Mouse (Mus musculus) intestine, embryonic 14.5 days (tissue): ENCODE results near the gene Slc12a9. TPM values are rescaled to one million over a fixed set of nuclear protein-coding genes. Genes with fewer than 3 reads are reported as not detected.

ENCODE experiments used
- ATAC-seq: fragments of 200-750 bp; cut with Nextera tagmentation; replicated peaks from 2 replicates; pipeline ENCODE4 v1.8.0; 2017; ENCODE audit warnings: low read depth, moderate number of reproducible peaks, moderate TSS enrichment, moderate library complexity; ENCODE audit not compliant: low FRiP score, low TSS enrichment
- DNase-seq: peaks from one replicate; pipeline ENCODE4 v3.0.0-alpha.2; 2018; ENCODE audit warnings: low spot score
- H3K27ac ChIP-seq: fragments of 300-500 bp; sonication (generic); 2 replicates; pipeline ENCODE4 v1.5.1; 2014; ENCODE audit warnings: low read depth, mild to moderate bottlenecking, control low read depth
- H3K27me3 ChIP-seq: fragments of 300-500 bp; sonication (generic); replicated peaks from 2 replicates; pipeline ENCODE4 v1.6.1; 2014; ENCODE audit warnings: low read length, control low read depth; ENCODE audit not compliant: control insufficient read depth, insufficient read depth
- H3K36me3 ChIP-seq: fragments of 300-500 bp; sonication (generic); 2 replicates; pipeline ENCODE4 v1.6.1; 2014; ENCODE audit warnings: low read length, control low read depth; ENCODE audit not compliant: control insufficient read depth, insufficient read depth
- H3K4me1 ChIP-seq: fragments of 300-500 bp; sonication (generic); replicated peaks from 2 replicates; pipeline ENCODE4 v1.6.1; 2014; ENCODE audit warnings: low read length, control low read depth, mixed read lengths; ENCODE audit not compliant: control insufficient read depth, insufficient read depth
- H3K4me2 ChIP-seq: fragments of 300-500 bp; sonication (generic); 2 replicates; pipeline ENCODE4 v1.6.1; 2014; ENCODE audit warnings: low read length
- H3K4me3 ChIP-seq: fragments of 300-500 bp; sonication (generic); 2 replicates; pipeline ENCODE4 v1.5.1; 2014; ENCODE audit warnings: low read depth, low read length, control low read depth, mixed read lengths
- H3K9ac ChIP-seq: fragments of 300-500 bp; sonication (generic); 2 replicates; pipeline ENCODE4 v1.6.1; 2014; ENCODE audit warnings: mild to moderate bottlenecking, low read length
- H3K9me3 ChIP-seq: fragments of 300-500 bp; sonication (generic); 2 replicates; pipeline ENCODE4 v1.6.1; 2016; ENCODE audit warnings: low read length, control low read depth; ENCODE audit not compliant: control insufficient read depth
- WGBS: fragments of 180-500 bp; shearing (Covaris S2); extraction: QIAGEN DNeasy Blood & Tissue Kit; methylation state at CpG from one replicate; pipeline ENCODE4 v1.1.7; 2014; 5-methylcytosine and 5-hydroxymethylcytosine counted together
- polyA plus RNA-seq: library from polyadenylated mRNA; unstranded; fragments of >200 nt; fragmentation: Nextera tagmentation; extraction: Ambion mirVana; gene quantifications from 2 replicates; pipeline ENCODE4 v1.2.1, GENCODE M21; 2014

Slc12a9 gene
- polyA plus RNA-seq, 1 experiment from 2014 or later, result 9.5 TPM

DNA sequence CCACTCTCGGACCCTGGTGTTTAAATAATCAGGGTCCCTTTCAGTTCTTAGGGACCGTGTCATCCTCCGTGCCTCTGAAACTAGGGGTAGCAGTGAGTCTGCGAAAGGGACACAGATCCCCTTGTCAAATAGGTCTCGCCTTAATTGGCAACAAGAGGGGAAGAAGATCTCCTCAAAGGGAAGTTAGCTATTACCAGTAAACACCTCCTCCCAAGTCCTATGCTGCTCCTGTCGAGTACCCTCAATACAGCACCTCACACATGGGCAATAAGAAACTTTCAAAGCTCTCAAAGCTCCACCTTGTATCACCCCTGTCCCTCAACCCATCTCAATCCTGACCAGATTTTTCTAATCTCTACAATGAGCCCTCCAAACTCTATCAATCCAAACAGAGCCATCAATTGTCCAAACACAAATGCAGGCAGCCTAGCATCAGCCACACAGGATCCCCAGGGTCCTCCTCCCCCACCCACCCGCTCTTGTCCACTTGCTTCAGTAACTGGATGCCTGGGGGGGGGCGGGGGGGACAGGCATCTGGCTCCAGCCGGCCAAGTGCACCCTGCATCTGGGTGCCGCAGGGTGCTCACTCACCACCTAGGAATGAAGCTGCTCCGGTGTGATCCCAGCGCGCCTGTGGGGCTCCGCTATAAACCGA is 413 bp downstream of the Slc12a9 start:
- Histone ChIP-seq H3K4me3 (peak overlapping the region; percentile 63), H3K9me3 (no peaks in the 10 kb centered on the region), H3K4me1 (peaks cover 5% of the 10 kb centered on the region; the same call in 1 of the 2 replicates), H3K9ac (peak overlapping the region; percentile 63), H3K36me3 (peaks cover 7% of the 10 kb centered on the region; the same call in 1 of the 2 replicates), H3K27me3 (no peaks in the 10 kb centered on the region), H3K4me2 (peak overlapping the region; percentile 96), H3K27ac (0 out of 2 replicates have a peak overlapping the region, but pooled peaks have one; percentile 34)
- WGBS, result 17% methylated on average over 15 of the region's 15 CpGs
- DNase-seq, result no peak
- no peak for ATAC-seq

DNA sequence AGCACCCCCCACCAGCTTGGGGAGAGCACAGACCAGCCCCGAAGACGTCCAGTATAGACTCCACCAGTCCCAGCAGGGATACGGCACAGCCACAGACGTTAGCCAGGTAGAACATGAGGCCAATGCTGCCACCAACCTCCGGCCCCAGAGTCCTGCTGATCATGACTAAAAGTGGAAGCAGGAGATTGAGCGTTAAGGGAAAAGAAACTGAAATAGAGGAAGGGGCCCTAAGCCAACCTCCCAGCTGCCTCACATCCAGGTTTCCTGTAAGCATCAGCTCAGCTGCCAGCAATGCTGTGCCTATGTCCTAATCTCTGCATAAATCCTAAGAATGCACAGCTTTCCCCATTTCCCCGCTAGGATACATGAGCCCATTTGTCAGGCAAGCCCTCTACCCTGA is 2.5 kb downstream of the Slc12a9 start:
- peaks cover 16% of the 10 kb centered on the region; the same call in 1 of the 2 replicates for H3K36me3 ChIP-seq
- H3K4me3 ChIP-seq, result no peak overlapping the region
- no peak overlapping the region for H3K4me2 ChIP-seq
- H3K27me3 ChIP-seq, result no peaks in the 10 kb centered on the region
- 88% methylated on average over 7 of the region's 7 CpGs for WGBS
- no peak for ATAC-seq
- no peaks in the 10 kb centered on the region for H3K4me1 ChIP-seq
- H3K27ac ChIP-seq, result no peak overlapping the region
- no peaks in the 10 kb centered on the region for H3K9me3 ChIP-seq
- no peak for DNase-seq
- H3K9ac ChIP-seq, result no peak overlapping the region

DNA sequence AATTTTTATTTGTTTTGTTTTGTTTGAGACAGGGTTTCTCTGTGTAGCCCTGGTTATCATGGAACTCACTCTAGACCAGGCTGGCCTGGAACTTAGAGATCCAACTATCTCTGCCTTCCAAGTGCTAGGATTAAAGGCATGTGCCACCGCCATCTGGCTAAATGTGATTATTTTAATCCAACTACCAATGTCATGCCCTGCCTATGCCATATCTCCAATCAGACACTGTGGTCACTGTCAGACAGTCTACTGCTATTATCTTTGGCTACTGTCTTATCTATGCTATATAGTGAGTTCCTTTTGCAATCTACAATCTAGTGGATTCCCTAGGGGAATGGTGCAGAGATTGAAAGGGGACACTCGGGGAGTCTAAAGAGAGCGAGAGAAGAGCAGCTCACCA is 12.4 kb downstream of the Slc12a9 start:
- DNase-seq, result no peak
- Histone ChIP-seq H3K9ac (no peak overlapping the region), H3K9me3 (no peaks in the 10 kb centered on the region), H3K27me3 (no peaks in the 10 kb centered on the region), H3K4me2 (no peak overlapping the region), H3K4me1 (0 out of 2 replicates have a peak, but pooled peaks cover 1% of the 10 kb centered on the region), H3K4me3 (no peak overlapping the region), H3K27ac (no peak overlapping the region), H3K36me3 (peaks cover 25% of the 10 kb centered on the region)
- 91% methylated on average over 3 of the region's 3 CpGs for WGBS
- no peak for ATAC-seq

DNA sequence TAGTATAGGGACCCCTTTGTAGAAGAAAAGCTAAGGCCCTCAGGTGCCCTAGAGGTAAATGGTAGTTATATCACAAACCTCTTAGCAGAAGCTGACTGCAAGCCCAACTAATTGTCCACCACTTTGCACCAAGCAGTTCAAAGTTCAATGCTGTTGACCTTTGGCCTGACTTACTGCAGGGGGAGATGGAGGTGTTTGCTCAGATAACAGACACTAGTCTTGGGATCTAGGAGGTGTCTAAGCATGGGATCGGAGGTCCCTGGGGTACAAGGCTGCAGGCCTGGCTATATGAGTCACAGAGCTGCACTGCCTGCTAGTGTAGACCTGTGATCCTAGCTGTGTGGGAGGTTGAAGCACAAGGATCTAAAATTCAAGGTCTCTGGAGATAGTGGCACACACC is 14.8 kb downstream of the Slc12a9 start:
- Histone ChIP-seq H3K27me3 (no peaks in the 10 kb centered on the region), H3K9ac (no peak overlapping the region), H3K36me3 (peaks cover 20% of the 10 kb centered on the region), H3K27ac (no peak overlapping the region), H3K4me1 (peaks cover 18% of the 10 kb centered on the region), H3K9me3 (no peaks in the 10 kb centered on the region), H3K4me3 (no peak overlapping the region), H3K4me2 (no peak overlapping the region)
- no peak for ATAC-seq
- DNase-seq, result no peak
- 70% methylated on average over 1 of the region's 1 CpGs for WGBS

DNA sequence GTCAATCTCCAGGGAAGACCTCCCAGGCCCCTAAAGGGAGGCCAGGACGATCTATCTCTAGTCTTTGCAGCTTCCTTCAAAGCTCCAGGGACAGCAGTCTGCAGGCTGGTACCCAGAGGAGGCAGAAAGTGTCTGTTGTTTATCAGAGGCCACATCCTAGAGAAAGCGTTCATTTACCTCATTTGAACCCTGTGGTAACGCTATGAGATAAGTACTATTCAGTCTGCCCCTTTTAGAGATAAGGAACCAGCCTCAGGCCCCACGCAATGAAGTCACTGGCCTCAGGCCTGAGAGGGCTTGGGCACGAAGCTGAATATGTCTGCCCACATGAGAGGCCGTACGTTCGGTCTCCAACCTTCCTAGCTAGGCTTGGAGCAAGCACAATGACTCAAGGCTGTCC is 16.0 kb downstream of the Slc12a9 start:
- no peak for ATAC-seq
- no peak overlapping the region for H3K27ac ChIP-seq
- H3K9me3 ChIP-seq, result no peaks in the 10 kb centered on the region
- H3K9ac ChIP-seq, result no peak overlapping the region
- H3K4me1 ChIP-seq, result peaks cover 29% of the 10 kb centered on the region
- H3K4me3 ChIP-seq, result no peak overlapping the region
- WGBS, result 77% methylated on average over 8 of the region's 8 CpGs
- H3K27me3 ChIP-seq, result no peaks in the 10 kb centered on the region
- H3K4me2 ChIP-seq, result no peak overlapping the region
- no peak for DNase-seq
- H3K36me3 ChIP-seq, result peaks cover 20% of the 10 kb centered on the region

DNA sequence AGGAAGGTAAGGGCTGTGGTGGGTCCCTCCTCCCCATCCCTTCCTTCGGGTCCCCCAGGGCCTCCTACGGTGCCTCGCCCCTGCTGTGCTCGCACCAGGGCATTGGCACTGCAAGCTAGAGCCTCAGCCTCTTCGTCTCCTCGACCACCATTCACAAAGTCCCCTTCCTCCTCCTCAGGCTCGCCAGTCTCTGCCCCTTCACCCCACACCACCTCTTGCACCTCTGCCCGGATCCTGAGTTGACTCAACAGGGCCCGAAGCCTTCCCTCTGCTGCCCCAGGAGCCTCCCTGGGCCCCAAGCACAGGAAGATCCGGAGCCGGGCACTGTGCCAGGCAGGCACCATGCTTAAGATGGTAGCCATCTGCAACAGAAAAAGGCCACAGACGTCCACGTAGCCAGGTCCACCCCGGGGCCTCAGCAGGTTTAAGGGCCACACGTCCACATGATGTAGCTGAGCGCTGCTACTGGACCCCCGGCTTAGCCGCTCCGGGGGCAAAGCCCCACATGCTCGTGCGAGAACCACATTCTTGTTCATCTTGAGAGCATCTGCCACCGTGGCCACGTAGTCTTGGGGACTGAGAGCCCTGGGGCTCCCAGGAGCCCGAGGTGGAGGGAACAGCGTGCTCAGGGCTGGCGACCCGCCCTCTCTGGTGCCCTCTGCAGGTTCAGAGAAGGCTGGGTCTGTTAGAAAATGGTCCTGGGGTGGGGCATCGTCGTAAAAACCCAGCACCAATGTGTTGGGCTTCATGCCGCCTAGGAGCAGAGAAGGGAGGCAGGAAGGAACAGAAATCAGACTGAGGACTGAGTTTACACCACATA is 18.1 kb downstream of the Slc12a9 start:
- Histone ChIP-seq H3K4me3 (no peak overlapping the region), H3K4me1 (peaks cover 34% of the 10 kb centered on the region), H3K27me3 (no peaks in the 10 kb centered on the region), H3K36me3 (peaks cover 22% of the 10 kb centered on the region), H3K4me2 (peak overlapping the region; percentile 97), H3K9me3 (no peaks in the 10 kb centered on the region), H3K27ac (peak overlapping the region; percentile 85), H3K9ac (peak overlapping the region; percentile 70; the same call in 1 of the 2 replicates)
- ATAC-seq (no peak), DNase-seq (no peak)
- WGBS, result 38% methylated on average over 29 of the region's 30 CpGs

DNA sequence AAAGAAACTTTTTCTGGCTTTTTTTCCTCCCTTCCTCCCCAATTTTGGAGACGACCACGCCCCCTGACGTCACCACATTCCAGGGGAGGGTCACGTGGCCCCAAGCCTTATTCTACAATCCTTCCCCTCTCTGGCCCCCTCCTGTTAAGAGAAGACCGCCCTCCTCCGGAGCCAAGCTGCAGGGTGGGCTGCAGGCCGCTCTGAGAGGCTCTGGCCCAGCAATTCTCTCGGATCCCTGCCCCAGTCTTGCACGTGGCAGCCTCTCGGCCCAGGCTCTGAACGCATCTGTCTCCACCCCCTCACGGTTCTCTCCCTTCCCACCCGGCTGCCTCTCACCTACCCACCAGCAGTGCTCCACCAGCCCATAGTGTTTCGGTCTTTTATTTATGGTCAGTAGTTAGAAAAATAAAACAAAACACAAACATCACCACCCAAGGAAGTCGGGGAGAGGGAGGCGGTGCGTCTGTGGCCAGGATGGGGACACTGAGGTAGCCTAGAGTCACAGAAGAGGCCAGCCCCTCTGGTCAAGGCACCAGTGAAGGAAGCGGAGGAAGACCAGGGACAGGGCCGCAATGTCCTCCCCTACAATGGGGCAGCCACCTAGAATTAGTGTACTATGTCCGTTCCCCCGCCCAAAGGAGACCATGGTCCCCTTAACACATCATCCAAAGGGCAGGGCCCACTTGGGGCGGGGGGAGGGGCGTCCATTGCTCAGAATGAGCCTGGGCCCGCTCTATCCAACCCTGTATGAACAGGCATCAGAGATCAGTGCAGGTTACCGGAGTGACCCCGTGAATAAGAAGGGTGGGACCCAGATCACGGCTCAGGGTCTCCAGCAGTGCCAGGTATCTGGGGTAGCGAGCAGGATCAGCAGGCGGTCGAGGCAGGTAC is 19.0 kb downstream of the Slc12a9 start, which contains the start of gene Trip6:
Gene Trip6 (minus strand): TSS at position 212 of the 891 bp plus-strand sequence.
- Histone ChIP-seq H3K4me1 (peaks cover 34% of the 10 kb centered on the region), H3K9me3 (no peaks in the 10 kb centered on the region), H3K9ac (peak within 1 kb of the TSS; percentile 70), H3K4me3 (peak within 1 kb of the TSS; percentile 71), H3K4me2 (peak within 1 kb of the TSS; percentile 97), H3K27me3 (no peaks in the 10 kb centered on the region), H3K27ac (peak within 1 kb of the TSS; percentile 85), H3K36me3 (peaks cover 27% of the 10 kb centered on the region)
- 19% methylated on average over 30 of the region's 30 CpGs for WGBS
- ATAC-seq (peak; percentile 92), DNase-seq (peak; percentile 98)
